Mouse (Mus musculus) spleen, embryonic (tissue): ENCODE results near the gene Hectd1.

Experiments
- CTCF ChIA-PET: fragments of 350-600 bp; sonication (Branson Sonifier 250); formaldehyde crosslinking; loops from one replicate; lab custom pipeline; 2022; lab: Charles Lee

Gene Hectd1

GRCm38 (mm10) chr12:51829290-51830076 is at the start of gene Hectd1:
Gene Hectd1 (minus strand): TSS chr12:51829536.
- CTCF ChIA-PET = interaction anchor here (0.5 kb wide), 1 partner anchor 11 kb away, joined by 9 read pairs; no protein-coding TSS in a partner anchor

- CTCF ChIA-PET = no interaction called here
Observed at GRCm38 (mm10) chr12:51871446-51872144, 42.3 kb upstream of the Hectd1 start.

- CTCF ChIA-PET = no interaction called here
Observed at GRCm38 (mm10) chr12:51869511-51869910, 40.2 kb upstream of the Hectd1 start.

GRCm38 (mm10) chr12:51867076-51867475 is 37.7 kb upstream of the Hectd1 start:
- CTCF ChIA-PET = interaction anchor here (1.9 kb wide), 1 partner anchor 19 kb away, joined by 4 read pairs; no protein-coding TSS in a partner anchor

- CTCF ChIA-PET = interaction anchor here (0.6 to 1.9 kb wide), 3 partner anchors 20 to 110 kb away, joined by 3 to 4 read pairs (median 4); no protein-coding TSS in a partner anchor
Observed at GRCm38 (mm10) chr12:51866226-51866910, 37.0 kb upstream of the Hectd1 start.

- CTCF ChIA-PET = interaction anchor here (0.6 to 1.9 kb wide), 4 partner anchors 13 to 110 kb away, joined by 3 to 4 read pairs (median 4); no protein-coding TSS in a partner anchor
Observed at GRCm38 (mm10) chr12:51865790-51866179, 36.4 kb upstream of the Hectd1 start.

- CTCF ChIA-PET = interaction anchor here (0.9 to 1.9 kb wide), 3 partner anchors 12 to 21 kb away, joined by 3 to 4 read pairs (median 4); no protein-coding TSS in a partner anchor
Observed at GRCm38 (mm10) chr12:51865061-51865789, 35.9 kb upstream of the Hectd1 start.

GRCm38 (mm10) chr12:51863116-51864002 is 34.0 kb upstream of the Hectd1 start:
- CTCF ChIA-PET = interaction anchor here (0.7 kb wide), 1 partner anchor 88 kb away, joined by 4 read pairs; no protein-coding TSS in a partner anchor

GRCm38 (mm10) chr12:51858134-51859028 is 29.0 kb upstream of the Hectd1 start:
- CTCF ChIA-PET = interaction anchor here (0.6 to 0.7 kb wide), 3 partner anchors 9 to 13 kb away, joined by 3 to 4 read pairs (median 3); no protein-coding TSS in a partner anchor

GRCm38 (mm10) chr12:51856768-51857295 is 27.5 kb upstream of the Hectd1 start:
- CTCF ChIA-PET = no interaction called here

- CTCF ChIA-PET = no interaction called here
Observed at GRCm38 (mm10) chr12:51855872-51856271, 26.5 kb upstream of the Hectd1 start.

- CTCF ChIA-PET = no interaction called here
Observed at GRCm38 (mm10) chr12:51855453-51855852, 26.1 kb upstream of the Hectd1 start.

- CTCF ChIA-PET = no interaction called here
Observed at GRCm38 (mm10) chr12:51851617-51852016, 22.3 kb upstream of the Hectd1 start.

GRCm38 (mm10) chr12:51851155-51851554 is 21.8 kb upstream of the Hectd1 start:
- CTCF ChIA-PET = no interaction called here

GRCm38 (mm10) chr12:51850339-51850738 is 21.0 kb upstream of the Hectd1 start:
- CTCF ChIA-PET = no interaction called here

GRCm38 (mm10) chr12:51849902-51850301 is 20.6 kb upstream of the Hectd1 start:
- CTCF ChIA-PET = interaction anchor here (0.5 kb wide), 1 partner anchor 8 kb away, joined by 3 read pairs; no protein-coding TSS in a partner anchor

GRCm38 (mm10) chr12:51847953-51848680 is 18.8 kb upstream of the Hectd1 start:
- CTCF ChIA-PET = no interaction called here

- CTCF ChIA-PET = interaction anchor here (0.7 kb wide), 2 partner anchors 13 to 27 kb away, joined by 3 to 8 read pairs; no protein-coding TSS in a partner anchor
Observed at GRCm38 (mm10) chr12:51845261-51845660, 15.9 kb upstream of the Hectd1 start.
